Mouse (Mus musculus): ENCODE results near the gene Ptger3. TPM values are rescaled to one million over a fixed set of nuclear protein-coding genes. Genes with fewer than 3 reads are reported as not detected.

Ptger3 gene
- total and polyA plus RNA-seq, 2 experiments: 0.27 to 0.28 TPM

GRCm38 (mm10) chr3:157641634-157642033 lies 74.9 kb downstream of the Ptger3 start:
- Histone ChIP-seq H3K27ac (replicated peaks; ENCODE audit: insufficient read depth, low read depth, low read length) (no peak overlapping the region), H3K79me2 (ENCODE audit: control insufficient read depth, insufficient read depth, low read length) (no peaks in the 10 kb centered on the region), H3K4me1 (ENCODE audit: control insufficient read depth, insufficient read depth, low read length) (no peaks in the 10 kb centered on the region), H3K27me3 (ENCODE audit: control insufficient read depth, insufficient read depth, low read length) (no peaks in the 10 kb centered on the region), H3K4me3 (ENCODE audit: insufficient read depth, low read depth, low read length) (no peak overlapping the region), H3K36me3 (ENCODE audit: control insufficient read depth, insufficient read depth, low read length) (no peaks in the 10 kb centered on the region), H3K9ac (ENCODE audit: low read depth, low read length) (no peak overlapping the region)
- 80% methylated on average over 4 of the region's 4 CpGs for WGBS
- TF ChIP-seq POLR2A (IDR thresholded peaks at IDR 0.05; ENCODE audit: extremely low read depth, insufficient read depth, low read length) (no peak), CTCF (IDR thresholded peaks at IDR 0.05; ENCODE audit: low read depth, low read length) (no peak)
- DNase-seq (ENCODE audit: extremely low read depth, low read depth, low spot score): no peak

GRCm38 (mm10) chr3:157661622-157662021 lies 94.9 kb downstream of the Ptger3 start:
- TF ChIP-seq POLR2A (IDR thresholded peaks at IDR 0.05; ENCODE audit: extremely low read depth, insufficient read depth, low read length): no peak
- TF ChIP-seq CTCF (IDR thresholded peaks at IDR 0.05; ENCODE audit: low read depth, low read length): no peak
- H3K9ac ChIP-seq (ENCODE audit: low read depth, low read length): no peak overlapping the region
- H3K79me2 ChIP-seq (ENCODE audit: control insufficient read depth, insufficient read depth, low read length): no peaks in the 10 kb centered on the region
- H3K4me3 ChIP-seq (ENCODE audit: insufficient read depth, low read depth, low read length): no peak overlapping the region
- WGBS: 87% methylated on average over 7 of the region's 7 CpGs
- no peaks in the 10 kb centered on the region for H3K36me3 ChIP-seq (ENCODE audit: control insufficient read depth, insufficient read depth, low read length)
- H3K4me1 ChIP-seq (ENCODE audit: control insufficient read depth, insufficient read depth, low read length): no peaks in the 10 kb centered on the region
- H3K27ac ChIP-seq (replicated peaks; ENCODE audit: insufficient read depth, low read depth, low read length): no peak overlapping the region
- no peaks in the 10 kb centered on the region for H3K27me3 ChIP-seq (ENCODE audit: control insufficient read depth, insufficient read depth, low read length)
- no peak for DNase-seq (ENCODE audit: extremely low read depth, low read depth, low spot score)

GRCm38 (mm10) chr3:157664486-157665041 lies 97.9 kb downstream of the Ptger3 start:
- H3K4me1 ChIP-seq (ENCODE audit: control insufficient read depth, insufficient read depth, low read length): no peaks in the 10 kb centered on the region
- H3K27ac ChIP-seq (replicated peaks; ENCODE audit: insufficient read depth, low read depth, low read length): no peak overlapping the region
- H3K36me3 ChIP-seq (ENCODE audit: control insufficient read depth, insufficient read depth, low read length): no peaks in the 10 kb centered on the region
- no peak overlapping the region for H3K4me3 ChIP-seq (ENCODE audit: insufficient read depth, low read depth, low read length)
- DNase-seq (ENCODE audit: extremely low read depth, low read depth, low spot score): no peak
- no peak for TF ChIP-seq POLR2A (IDR thresholded peaks at IDR 0.05; ENCODE audit: extremely low read depth, insufficient read depth, low read length)
- TF ChIP-seq CTCF (IDR thresholded peaks at IDR 0.05; ENCODE audit: low read depth, low read length): no peak
- no peaks in the 10 kb centered on the region for H3K27me3 ChIP-seq (ENCODE audit: control insufficient read depth, insufficient read depth, low read length)
- no peak overlapping the region for H3K9ac ChIP-seq (ENCODE audit: low read depth, low read length)
- H3K79me2 ChIP-seq (ENCODE audit: control insufficient read depth, insufficient read depth, low read length): no peaks in the 10 kb centered on the region

GRCm38 (mm10) chr3:157665471-157665870 lies 98.8 kb downstream of the Ptger3 start:
- H3K79me2 ChIP-seq (ENCODE audit: control insufficient read depth, insufficient read depth, low read length): no peaks in the 10 kb centered on the region
- H3K4me1 ChIP-seq (ENCODE audit: control insufficient read depth, insufficient read depth, low read length): no peaks in the 10 kb centered on the region
- H3K27ac ChIP-seq (replicated peaks; ENCODE audit: insufficient read depth, low read depth, low read length): no peak overlapping the region
- H3K9ac ChIP-seq (ENCODE audit: low read depth, low read length): no peak overlapping the region
- H3K36me3 ChIP-seq (ENCODE audit: control insufficient read depth, insufficient read depth, low read length): no peaks in the 10 kb centered on the region
- no peak for DNase-seq (ENCODE audit: extremely low read depth, low read depth, low spot score)
- no peak overlapping the region for H3K4me3 ChIP-seq (ENCODE audit: insufficient read depth, low read depth, low read length)
- no peaks in the 10 kb centered on the region for H3K27me3 ChIP-seq (ENCODE audit: control insufficient read depth, insufficient read depth, low read length)
- WGBS: 59% methylated on average over 1 of the region's 1 CpGs
- TF ChIP-seq POLR2A (IDR thresholded peaks at IDR 0.05; ENCODE audit: extremely low read depth, insufficient read depth, low read length) (no peak), CTCF (IDR thresholded peaks at IDR 0.05; ENCODE audit: low read depth, low read length) (no peak)

GRCm38 (mm10) chr3:157666142-157666541 lies 99.5 kb downstream of the Ptger3 start:
- no peak overlapping the region for H3K4me3 ChIP-seq (ENCODE audit: insufficient read depth, low read depth, low read length)
- H3K4me1 ChIP-seq (ENCODE audit: control insufficient read depth, insufficient read depth, low read length): no peaks in the 10 kb centered on the region
- 66% methylated on average over 2 of the region's 2 CpGs for WGBS
- DNase-seq (ENCODE audit: extremely low read depth, low read depth, low spot score): no peak
- no peak overlapping the region for H3K27ac ChIP-seq (replicated peaks; ENCODE audit: insufficient read depth, low read depth, low read length)
- H3K36me3 ChIP-seq (ENCODE audit: control insufficient read depth, insufficient read depth, low read length): no peaks in the 10 kb centered on the region
- no peak overlapping the region for H3K9ac ChIP-seq (ENCODE audit: low read depth, low read length)
- TF ChIP-seq POLR2A (IDR thresholded peaks at IDR 0.05; ENCODE audit: extremely low read depth, insufficient read depth, low read length) (no peak), CTCF (IDR thresholded peaks at IDR 0.05; ENCODE audit: low read depth, low read length) (no peak)
- no peaks in the 10 kb centered on the region for H3K27me3 ChIP-seq (ENCODE audit: control insufficient read depth, insufficient read depth, low read length)
- H3K79me2 ChIP-seq (ENCODE audit: control insufficient read depth, insufficient read depth, low read length): no peaks in the 10 kb centered on the region

GRCm38 (mm10) chr3:157686105-157686504 lies 119.4 kb downstream of the Ptger3 start:
- Histone ChIP-seq H3K36me3 (ENCODE audit: control insufficient read depth, insufficient read depth, low read length) (no peaks in the 10 kb centered on the region), H3K79me2 (ENCODE audit: control insufficient read depth, insufficient read depth, low read length) (no peaks in the 10 kb centered on the region), H3K4me3 (ENCODE audit: insufficient read depth, low read depth, low read length) (no peak overlapping the region), H3K27ac (replicated peaks; ENCODE audit: insufficient read depth, low read depth, low read length) (no peak overlapping the region), H3K27me3 (ENCODE audit: control insufficient read depth, insufficient read depth, low read length) (no peaks in the 10 kb centered on the region), H3K9ac (ENCODE audit: low read depth, low read length) (no peak overlapping the region), H3K4me1 (ENCODE audit: control insufficient read depth, insufficient read depth, low read length) (no peaks in the 10 kb centered on the region)
- WGBS: 77% methylated on average over 3 of the region's 3 CpGs
- no peak for TF ChIP-seq CTCF (IDR thresholded peaks at IDR 0.05; ENCODE audit: low read depth, low read length)
- no peak for TF ChIP-seq POLR2A (IDR thresholded peaks at IDR 0.05; ENCODE audit: extremely low read depth, insufficient read depth, low read length)
- DNase-seq (ENCODE audit: extremely low read depth, low read depth, low spot score): no peak
